Mouse (Mus musculus) E14TG2a.4 (cell line): ENCODE results near the gene Gnb1l.

Source experiments
- H3K27me3 ChIP-seq: 2 replicates; pipeline ENCODE4 v1.6.1; 2014; ENCODE audit warnings: low read length, control low read depth; ENCODE audit not compliant: insufficient read depth
- H3K36me3 ChIP-seq: 2 replicates; pipeline ENCODE4 v1.6.1; 2014; ENCODE audit warnings: low read length, control low read depth; ENCODE audit not compliant: insufficient read depth
- H3K4me1 ChIP-seq: replicated peaks from 2 replicates; pipeline ENCODE4 v1.6.1; 2014; ENCODE audit warnings: low read depth, low read length, control low read depth
- H3K4me3 ChIP-seq: replicated peaks from 2 replicates; pipeline ENCODE4 v1.5.1; 2014; ENCODE audit warnings: mild to moderate bottlenecking, low read length
- H3K9me3 ChIP-seq: 2 replicates; pipeline ENCODE4 v1.6.1; 2014; ENCODE audit warnings: low read length, control low read depth
- CTCF ChIP-seq: conservative IDR thresholded peaks from 2 replicates; pipeline ENCODE4 v1.5.1; 2014; ENCODE audit warnings: low read length
- NANOG ChIP-seq: IDR thresholded peaks from 2 replicates; pipeline ENCODE4 v1.6.1; 2014; ENCODE audit warnings: borderline replicate concordance, low read length, mixed read lengths
- POU5F1 ChIP-seq: IDR thresholded peaks from 2 replicates; pipeline ENCODE4 v1.6.1; 2014; ENCODE audit warnings: low read length, borderline replicate concordance

Gene Gnb1l

DNA sequence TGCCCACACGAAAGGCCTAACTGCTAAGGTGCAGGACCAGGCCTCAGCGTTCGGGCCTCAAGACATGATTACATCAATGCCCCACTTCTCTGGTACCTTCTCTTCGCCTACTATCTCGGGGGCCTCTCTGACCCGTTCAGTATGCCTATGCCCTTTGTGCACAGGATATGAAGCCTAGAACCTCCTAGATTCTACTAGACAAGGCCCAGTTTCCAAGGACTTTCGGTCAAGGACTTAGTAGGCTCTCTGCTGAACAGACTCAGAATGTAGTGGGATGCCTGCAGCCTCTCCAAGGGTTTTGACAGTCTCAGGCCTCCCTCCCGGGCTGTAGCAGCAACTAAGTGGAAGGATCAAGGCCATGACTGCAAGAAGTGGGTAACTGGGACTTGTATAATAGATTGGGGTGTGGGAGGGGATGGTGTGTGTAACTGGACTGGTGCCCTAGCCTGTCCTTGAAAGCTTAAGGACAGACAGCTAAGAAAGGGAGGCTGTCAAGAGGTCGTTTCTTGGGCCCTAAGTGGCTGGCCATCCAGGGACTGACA lies 90.6 kb downstream of the Gnb1l start:
- peaks cover 52% of the 10 kb centered on the region for H3K4me1 ChIP-seq
- no peak for TF ChIP-seq POU5F1
- no peak for TF ChIP-seq CTCF
- TF ChIP-seq NANOG, result no peak
- H3K9me3 ChIP-seq, result no peaks in the 10 kb centered on the region
- peak overlapping the region; percentile 61; the same call in 1 of the 2 replicates for H3K4me3 ChIP-seq
- no peaks in the 10 kb centered on the region for H3K36me3 ChIP-seq
- peaks cover 96% of the 10 kb centered on the region for H3K27me3 ChIP-seq

DNA sequence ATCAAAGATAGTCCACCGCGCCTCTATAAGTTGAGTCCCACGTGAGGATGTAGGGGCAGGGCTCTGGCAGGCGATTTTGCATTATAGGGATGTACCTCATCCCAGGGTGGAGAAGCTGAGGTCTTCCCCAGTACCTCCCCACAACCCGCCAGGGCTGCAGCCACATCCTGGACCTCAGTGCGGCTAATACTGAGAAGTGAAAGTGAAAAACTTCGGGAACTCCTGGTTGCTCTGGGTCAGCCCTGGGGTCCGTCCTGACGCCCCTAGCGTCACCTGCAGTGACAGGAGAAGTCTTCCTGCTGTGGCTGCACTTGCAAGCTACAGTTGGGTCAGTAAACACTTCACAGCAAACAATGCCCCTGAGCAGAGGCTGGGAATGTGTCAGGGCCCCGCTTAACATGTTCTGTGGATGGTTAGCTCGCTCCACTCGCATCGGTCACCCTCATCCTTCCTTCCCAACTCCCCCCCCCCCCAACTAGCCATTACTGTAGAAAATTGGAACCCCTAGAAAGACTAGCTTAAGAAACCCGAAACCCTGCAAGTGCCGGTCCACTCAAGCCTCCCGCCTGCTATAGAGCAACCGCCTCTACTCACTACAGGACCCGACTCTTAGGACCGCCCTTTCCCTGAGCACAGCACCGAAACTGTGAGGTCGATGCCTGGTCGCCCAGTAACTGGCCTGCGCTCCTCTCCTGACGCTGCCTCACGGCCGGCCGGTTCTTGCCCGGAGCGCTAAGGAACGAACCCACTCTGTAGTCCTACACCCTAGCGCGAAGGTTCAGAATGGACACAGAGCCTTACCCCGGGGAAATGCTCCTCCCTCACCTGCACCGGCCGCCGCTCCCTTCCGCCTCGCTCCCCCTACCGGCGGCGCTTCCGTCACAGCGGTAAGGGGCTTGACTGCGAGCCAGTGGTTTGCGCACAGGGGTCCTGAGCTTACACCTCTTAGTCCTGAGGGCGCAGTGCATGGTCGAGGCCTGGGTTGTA lies 91.6 kb downstream of the Gnb1l start, which contains the start of gene Tbx1:
Gene Tbx1 (minus strand): TSS at position 868 of the 987 bp plus-strand sequence.
- H3K9me3 ChIP-seq, result no peaks in the 10 kb centered on the region
- H3K4me3 ChIP-seq, result peak within 1 kb of the TSS; percentile 66
- TF ChIP-seq CTCF (no peak), NANOG (no peak), POU5F1 (no peak)
- no peaks in the 10 kb centered on the region for H3K36me3 ChIP-seq
- peaks cover 96% of the 10 kb centered on the region for H3K27me3 ChIP-seq
- H3K4me1 ChIP-seq, result peaks cover 52% of the 10 kb centered on the region

DNA sequence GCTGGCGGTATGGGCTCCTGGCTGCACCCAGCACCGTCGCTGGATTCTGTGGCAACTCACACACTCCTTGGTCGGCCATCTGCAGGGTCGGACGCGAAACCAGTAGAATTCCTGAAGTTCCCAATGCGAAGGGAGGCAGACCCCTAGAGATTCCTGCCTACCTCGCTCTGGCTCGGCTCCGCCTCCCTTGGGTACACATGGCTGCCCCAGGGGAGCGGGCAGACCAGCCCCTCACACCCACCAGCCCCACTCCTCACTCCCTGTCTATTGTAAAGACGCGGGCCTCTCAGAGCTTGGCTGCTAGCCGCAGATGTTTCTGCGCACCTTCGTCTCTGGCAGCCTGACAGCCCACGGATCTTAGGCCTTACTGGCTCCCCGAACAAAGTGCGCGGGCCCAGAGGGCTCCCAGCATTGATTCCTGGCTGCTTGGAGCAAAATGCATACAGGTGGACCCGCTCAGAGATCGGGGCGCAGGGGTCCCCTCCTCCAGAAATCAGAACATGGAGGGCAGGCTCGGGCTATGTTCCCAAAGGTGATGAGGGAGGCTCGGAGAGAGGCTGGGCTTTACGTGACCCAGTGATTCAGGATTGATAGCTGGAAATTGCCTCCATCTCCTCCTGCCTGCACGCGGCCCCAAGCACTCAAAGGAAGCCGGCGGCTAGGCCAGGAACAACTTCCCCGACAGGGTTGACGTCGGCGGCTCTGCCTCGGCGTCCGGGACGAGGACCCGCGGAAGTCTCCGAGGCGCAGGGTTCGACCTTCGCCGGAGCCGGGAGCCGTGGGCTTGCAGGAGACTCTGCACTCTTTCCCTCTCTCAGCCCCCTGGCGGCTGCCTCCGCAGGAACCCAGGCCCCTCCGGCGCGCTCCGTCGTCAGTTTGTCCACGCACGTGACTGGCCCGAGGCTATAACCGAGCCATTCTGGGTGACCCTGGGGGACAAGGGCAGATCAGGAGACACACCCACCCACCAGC lies 92.8 kb downstream of the Gnb1l start:
- no peaks in the 10 kb centered on the region for H3K9me3 ChIP-seq
- peaks cover 44% of the 10 kb centered on the region for H3K4me1 ChIP-seq
- H3K36me3 ChIP-seq, result no peaks in the 10 kb centered on the region
- peaks cover 94% of the 10 kb centered on the region for H3K27me3 ChIP-seq
- TF ChIP-seq POU5F1 (no peak), CTCF (no peak), NANOG (no peak)
- H3K4me3 ChIP-seq, result peak overlapping the region; percentile 66

GRCm38 (mm10) chr16:18593930-18594329 lies 95.4 kb downstream of the Gnb1l start:
- H3K27me3 ChIP-seq, result peaks cover 85% of the 10 kb centered on the region
- no peak overlapping the region for H3K4me3 ChIP-seq
- H3K36me3 ChIP-seq, result no peaks in the 10 kb centered on the region
- no peak for TF ChIP-seq NANOG
- TF ChIP-seq POU5F1, result no peak
- no peak for TF ChIP-seq CTCF
- H3K9me3 ChIP-seq, result no peaks in the 10 kb centered on the region
- H3K4me1 ChIP-seq, result peaks cover 29% of the 10 kb centered on the region

GRCm38 (mm10) chr16:18596255-18596654 lies 97.7 kb downstream of the Gnb1l start:
- H3K27me3 ChIP-seq, result peaks cover 78% of the 10 kb centered on the region
- no peaks in the 10 kb centered on the region for H3K9me3 ChIP-seq
- TF ChIP-seq CTCF (no peak), POU5F1 (no peak)

DNA sequence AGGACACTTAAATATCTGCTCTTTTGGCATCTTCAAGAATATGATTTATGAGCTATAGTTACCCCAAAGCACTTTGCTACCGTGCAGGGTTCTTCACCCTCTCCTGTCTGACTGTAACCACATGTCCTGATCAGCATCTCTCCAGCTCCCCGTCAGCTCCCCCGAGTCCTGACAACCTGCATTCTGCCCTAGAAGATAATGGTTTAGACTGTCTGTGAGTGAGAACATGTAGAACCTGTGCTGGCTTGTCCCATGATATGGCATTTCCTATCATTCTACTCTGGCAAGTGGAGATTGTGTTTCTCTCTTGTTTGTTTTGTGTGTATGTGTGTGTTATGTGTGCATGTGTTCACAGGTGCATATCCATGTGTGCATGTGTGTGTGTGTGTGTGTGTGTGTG lies 99.5 kb downstream of the Gnb1l start:
- Histone ChIP-seq H3K27me3 (peaks cover 68% of the 10 kb centered on the region), H3K4me1 (peaks cover 6% of the 10 kb centered on the region; the same call in 1 of the 2 replicates), H3K9me3 (no peaks in the 10 kb centered on the region), H3K4me3 (no peak overlapping the region), H3K36me3 (no peaks in the 10 kb centered on the region)
- TF ChIP-seq NANOG (no peak), POU5F1 (no peak), CTCF (no peak)

More at GRCm38 (mm10) chr16:18596255-18596654, 97.7 kb downstream of the Gnb1l start:
- Histone ChIP-seq H3K36me3 (no peaks in the 10 kb centered on the region), H3K4me3 (no peak overlapping the region), H3K4me1 (peaks cover 8% of the 10 kb centered on the region)

GRCm38 (mm10) chr16:18601447-18601846 lies 102.9 kb downstream of the Gnb1l start:
- Histone ChIP-seq H3K36me3 (no peaks in the 10 kb centered on the region), H3K9me3 (no peaks in the 10 kb centered on the region), H3K4me1 (peaks cover 6% of the 10 kb centered on the region; the same call in 1 of the 2 replicates), H3K4me3 (0 out of 2 replicates have a peak overlapping the region, but pooled peaks have one; percentile 4), H3K27me3 (peaks cover 68% of the 10 kb centered on the region)
- TF ChIP-seq NANOG, result no peak
- TF ChIP-seq POU5F1, result no peak
- no peak for TF ChIP-seq CTCF
